Mouse (Mus musculus): Measurements from ENCODE around the gene Acer2. TPM values are rescaled to one million over a fixed set of nuclear protein-coding genes. Genes with fewer than 3 reads are reported as not detected.

Gene Acer2
- total RNA-seq, 1 experiment from 2014 or later, result 1.4 TPM

GRCm38 (mm10) chr4:86884945-86885344 lies 10.7 kb downstream of the Acer2 start:
- peak; percentile 36; the same call in 1 of the 2 replicates for ATAC-seq (ENCODE audit: extremely low read depth, insufficient number of reproducible peaks, low FRiP score, poor library complexity, severe bottlenecking)

- no peak for ATAC-seq (ENCODE audit: extremely low read depth, insufficient number of reproducible peaks, low FRiP score, poor library complexity, severe bottlenecking)
Measured at GRCm38 (mm10) chr4:86885790-86886159, 11.6 kb downstream of the Acer2 start.

GRCm38 (mm10) chr4:86886160-86886878 lies 12.1 kb downstream of the Acer2 start:
- peak; percentile 71 for ATAC-seq (ENCODE audit: extremely low read depth, insufficient number of reproducible peaks, low FRiP score, poor library complexity, severe bottlenecking)

GRCm38 (mm10) chr4:86887879-86888278 lies 13.7 kb downstream of the Acer2 start:
- no peak for ATAC-seq (ENCODE audit: extremely low read depth, insufficient number of reproducible peaks, low FRiP score, poor library complexity, severe bottlenecking)

GRCm38 (mm10) chr4:86897411-86897810 lies 23.2 kb downstream of the Acer2 start:
- no peak for ATAC-seq (ENCODE audit: extremely low read depth, insufficient number of reproducible peaks, low FRiP score, poor library complexity, severe bottlenecking)

- ATAC-seq (ENCODE audit: extremely low read depth, insufficient number of reproducible peaks, low FRiP score, poor library complexity, severe bottlenecking), result no peak
Measured at GRCm38 (mm10) chr4:86898791-86899474, 24.7 kb downstream of the Acer2 start.

GRCm38 (mm10) chr4:86902351-86902750 lies 28.2 kb downstream of the Acer2 start:
- ATAC-seq (ENCODE audit: extremely low read depth, insufficient number of reproducible peaks, low FRiP score, poor library complexity, severe bottlenecking), result no peak

- ATAC-seq (ENCODE audit: extremely low read depth, insufficient number of reproducible peaks, low FRiP score, poor library complexity, severe bottlenecking), result no peak
Measured at GRCm38 (mm10) chr4:86904969-86905368, 30.8 kb downstream of the Acer2 start.

GRCm38 (mm10) chr4:86905869-86906268 lies 31.7 kb downstream of the Acer2 start:
- no peak for ATAC-seq (ENCODE audit: extremely low read depth, insufficient number of reproducible peaks, low FRiP score, poor library complexity, severe bottlenecking)

GRCm38 (mm10) chr4:86911576-86912341 lies 37.6 kb downstream of the Acer2 start:
- no peak for ATAC-seq (ENCODE audit: extremely low read depth, insufficient number of reproducible peaks, low FRiP score, poor library complexity, severe bottlenecking)

GRCm38 (mm10) chr4:86912757-86913156 lies 38.6 kb downstream of the Acer2 start:
- ATAC-seq (ENCODE audit: extremely low read depth, insufficient number of reproducible peaks, low FRiP score, poor library complexity, severe bottlenecking), result no peak

GRCm38 (mm10) chr4:86916062-86916461 lies 41.9 kb downstream of the Acer2 start:
- ATAC-seq (ENCODE audit: extremely low read depth, insufficient number of reproducible peaks, low FRiP score, poor library complexity, severe bottlenecking), result no peak

GRCm38 (mm10) chr4:86923476-86924055 lies 49.4 kb downstream of the Acer2 start:
- no peak for ATAC-seq (ENCODE audit: extremely low read depth, insufficient number of reproducible peaks, low FRiP score, poor library complexity, severe bottlenecking)

- 0 out of 2 replicates have a peak, but pooled peaks have one; percentile 48 for ATAC-seq (ENCODE audit: extremely low read depth, insufficient number of reproducible peaks, low FRiP score, poor library complexity, severe bottlenecking)
Measured at GRCm38 (mm10) chr4:86924804-86925458, 50.7 kb downstream of the Acer2 start.

GRCm38 (mm10) chr4:86926997-86927396 lies 52.8 kb downstream of the Acer2 start:
- ATAC-seq (ENCODE audit: extremely low read depth, insufficient number of reproducible peaks, low FRiP score, poor library complexity, severe bottlenecking), result no peak

GRCm38 (mm10) chr4:86930101-86930635 lies 56.0 kb downstream of the Acer2 start:
- ATAC-seq (ENCODE audit: extremely low read depth, insufficient number of reproducible peaks, low FRiP score, poor library complexity, severe bottlenecking), result no peak

GRCm38 (mm10) chr4:86930636-86931456 lies 56.6 kb downstream of the Acer2 start:
- ATAC-seq (ENCODE audit: extremely low read depth, insufficient number of reproducible peaks, low FRiP score, poor library complexity, severe bottlenecking), result no peak

GRCm38 (mm10) chr4:86933026-86933425 lies 58.8 kb downstream of the Acer2 start:
- no peak for ATAC-seq (ENCODE audit: extremely low read depth, insufficient number of reproducible peaks, low FRiP score, poor library complexity, severe bottlenecking)
